18 mouse cellular contexts compared by ENCODE assay signal in the genomic region with DNA sequence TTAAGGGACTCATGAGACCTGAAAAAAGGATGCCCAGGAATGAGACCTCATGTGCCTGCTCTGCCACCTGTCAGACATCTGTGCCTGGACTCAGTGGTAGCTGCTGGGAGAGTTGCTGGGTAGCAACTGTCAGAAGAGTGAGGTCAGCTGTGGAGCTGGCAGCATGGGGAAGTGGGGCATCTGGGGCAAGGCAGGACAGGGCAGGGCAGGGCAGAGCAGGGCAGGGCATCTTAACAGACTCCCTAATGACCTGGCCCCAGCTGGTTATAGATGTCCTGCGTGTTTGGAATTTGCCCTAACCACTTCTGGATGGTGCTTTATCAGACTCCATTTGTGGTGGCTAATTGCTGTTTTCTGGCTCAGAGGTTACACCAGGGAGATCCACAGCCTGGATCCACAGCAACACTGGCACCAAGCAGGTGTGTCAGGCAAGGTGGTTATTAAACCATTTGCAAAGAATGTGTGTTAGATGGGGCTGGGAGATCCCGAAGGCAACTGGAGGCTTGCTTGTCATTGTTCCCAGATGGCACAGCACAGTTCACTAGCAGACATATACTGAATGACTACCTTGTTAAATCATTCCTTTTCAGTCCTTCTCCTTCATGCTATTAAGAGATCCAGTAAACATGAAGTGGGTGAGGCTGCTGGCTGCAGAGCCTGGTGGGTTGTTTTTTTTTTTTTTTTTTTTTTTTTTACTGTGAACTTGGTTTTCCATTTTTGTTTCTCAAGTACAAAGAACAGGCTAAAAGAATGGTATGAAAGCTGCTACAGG. TPM values are rescaled to one million over a fixed set of nuclear protein-coding genes. Genes with fewer than 3 reads are reported as not detected.
DNase-seq lines count a peak whose midpoint lies in the region; ATAC-seq and TF ChIP-seq lines count a peak whose summit lies in the region.
"Had no signal": no experiment of that assay in that cellular context is flagged by ENCODE, and none has a peak within 500 bp of the region (broad histone marks: within the 10 kb centered on the region; RNA-seq: fewer than 3 reads in every experiment).

No protein-coding gene starts in this region.

- peak; percentile 9 for DNase-seq in layer of hippocampus, adult 9-11 months
- no peak for DNase-seq in layer of hippocampus, adult 18-20 months (ENCODE audit: low spot score in 2 of 2)
- DNase-seq in cerebellum, postnatal 25 days: no peak
- no peak for DNase-seq in kidney, postnatal 14 days
- DNase-seq: adrenal gland, postnatal 25 days; cerebellum, postnatal 14 days; forebrain, postnatal 0 days; gastrocnemius, postnatal 25 days; lung, postnatal 36 days; thymus, adult 2 months had no signal

- TF ChIP-seq CTCF in bone marrow macrophage, adult 2 months (IDR thresholded peaks at IDR 0.05; ENCODE audit: low read depth, low read length): no peak

- H3K4me3 ChIP-seq in bone marrow macrophage, adult 2 months (ENCODE audit: insufficient read depth, low read length): no peak overlapping the region
- H3K4me3 ChIP-seq in myocyte: no peak overlapping the region
- H3K4me3 ChIP-seq: hindbrain, embryonic 12.5 days; limb, embryonic 12.5 days; liver, embryonic 15.5 days; midbrain, embryonic 15.5 days had no signal

- H3K36me3 ChIP-seq in myocyte (ENCODE audit: control insufficient read depth, insufficient read depth): no peaks in the 10 kb centered on the region
- H3K36me3 ChIP-seq: hindbrain, embryonic 12.5 days; limb, embryonic 12.5 days; liver, embryonic 15.5 days; midbrain, embryonic 15.5 days had no signal

- H3K27me3 ChIP-seq in myocyte (ENCODE audit: control insufficient read depth, insufficient read depth, insufficient read length): no peaks in the 10 kb centered on the region
- H3K27me3 ChIP-seq: hindbrain, embryonic 12.5 days; limb, embryonic 12.5 days; liver, embryonic 15.5 days; midbrain, embryonic 15.5 days had no signal

- no peak for TF ChIP-seq POLR2A in bone marrow macrophage, adult 2 months (IDR thresholded peaks at IDR 0.05; ENCODE audit: borderline replicate concordance, low read depth, low read length)
- no peak for TF ChIP-seq POLR2A in myocyte (IDR thresholded peaks at IDR 0.05; ENCODE audit: insufficient read length, low read depth)

- no peak overlapping the region for H3ac ChIP-seq in myocyte (ENCODE audit: control insufficient read depth, insufficient read length)

- no peaks in the 10 kb centered on the region for H3K79me2 ChIP-seq in myocyte (ENCODE audit: control insufficient read depth, insufficient read depth)

- H3K27ac ChIP-seq in bone marrow macrophage, adult 2 months (ENCODE audit: insufficient read depth, low read depth, low read length): peak overlapping the region; percentile 2; the same call in 1 of the 2 replicates
- H3K27ac ChIP-seq: hindbrain, embryonic 12.5 days; kidney, postnatal 0 days; limb, embryonic 12.5 days; liver, embryonic 15.5 days; midbrain, embryonic 15.5 days had no signal

- peak; percentile 43; the same call in 1 of the 2 replicates for ATAC-seq in erythroblast, adult 5-6 weeks (replicated peaks; ENCODE audit: low FRiP score, poor library complexity, severe bottlenecking)
- ATAC-seq: forebrain, postnatal 0 days; midbrain, embryonic 15.5 days had no signal

- peaks cover 49% of the 10 kb centered on the region for H3K4me1 ChIP-seq in bone marrow macrophage, adult 2 months (ENCODE audit: control insufficient read depth, insufficient read depth, low read length)
- H3K4me1 ChIP-seq: midbrain, embryonic 15.5 days had no signal

- peak overlapping the region; percentile 44 for H3K4me2 ChIP-seq in myocyte (ENCODE audit: low read depth)
- H3K4me2 ChIP-seq: hindbrain, embryonic 12.5 days; limb, embryonic 12.5 days; liver, embryonic 15.5 days; midbrain, embryonic 15.5 days had no signal

TF ChIP-seq in myocyte, 11 proteins besides CTCF, POLR2A, EP300 and RAD21:
- TF ChIP-seq USF1 (IDR thresholded peaks at IDR 0.05; ENCODE audit: low read depth) (no peak), MAX (IDR thresholded peaks at IDR 0.05; ENCODE audit: low read depth) (no peak), TCF12 (IDR thresholded peaks at IDR 0.05; ENCODE audit: insufficient read depth, poor library complexity, severe bottlenecking) (peak; percentile 95), E2F4 (IDR thresholded peaks at IDR 0.05; ENCODE audit: insufficient read depth) (no peak), CEBPB (IDR thresholded peaks at IDR 0.05; ENCODE audit: insufficient read depth, poor library complexity, severe bottlenecking) (no peak), TCF3 (IDR thresholded peaks at IDR 0.05; ENCODE audit: insufficient read length, low read depth) (peak; percentile 95), REST (IDR thresholded peaks at IDR 0.05; ENCODE audit: insufficient read depth, insufficient read length) (no peak), SRF (IDR thresholded peaks at IDR 0.05; ENCODE audit: control insufficient read depth, insufficient read length, low read depth) (no peak), MYOD1 (IDR thresholded peaks at IDR 0.05; ENCODE audit: control insufficient read depth in 1 of 3, insufficient read length in 2 of 3, low read depth in 2 of 3) (peak; percentile 90 to 98 (median 97)), MYOG (IDR thresholded peaks at IDR 0.05; ENCODE audit: control insufficient read depth in 1 of 3, insufficient read depth in 1 of 3, insufficient read length in 2 of 3, low read depth in 2 of 3) (peak; percentile 97 to 98 (median 98)), POLR2AphosphoS2 (IDR thresholded peaks at IDR 0.05; ENCODE audit: insufficient read length, low read depth) (no peak)

RNA-seq across cellular contexts. Expression of gene Fth1, which starts 14.1 kb away (rescaled TPM):
- total RNA-seq in layer of hippocampus, adult 18-20 months (2021): 1,000 to 10,000 TPM; 3,571 to 3,745 TPM
- 20,335 and 20,363 TPM in 2 replicates for polyA plus RNA-seq in bone marrow macrophage, adult 2 months (2012; ENCODE audit: insufficient read depth, insufficient read length, missing spikeins)
- 939 and 1,145 TPM in 2 replicates for total RNA-seq in erythroblast, adult 5-6 weeks (2015; ENCODE audit: low replicate concordance)
- total RNA-seq in erythroblast, adult 5-6 weeks (2017; ENCODE audit: low replicate concordance): 1,067 and 1,257 TPM in 2 replicates
- 6,603 TPM for polyA plus RNA-seq in myocyte (2012; fragmentation: generic; extraction: Trizol)

RNA-seq across cellular contexts. Expression of gene Best1, which starts 35.2 kb away (rescaled TPM):
- total RNA-seq in layer of hippocampus, adult 18-20 months (2021): 1 to 10 TPM; 1.2 to 1.7 TPM
- polyA plus RNA-seq in bone marrow macrophage, adult 2 months (2012; ENCODE audit: insufficient read depth, insufficient read length, missing spikeins): 0.44 and 2.3 TPM in 2 replicates
- not detected in 2 replicates for total RNA-seq in erythroblast, adult 5-6 weeks (2015; ENCODE audit: low replicate concordance)
- not detected in 2 replicates for total RNA-seq in erythroblast, adult 5-6 weeks (2017; ENCODE audit: low replicate concordance)
- polyA plus RNA-seq in myocyte (2012; fragmentation: generic; extraction: Trizol): 6.6 TPM

RNA-seq across cellular contexts. Expression of gene Rab3il1, which starts 35.2 kb away (rescaled TPM):
- 10 to 100 TPM in 1 of 2 experiments, 1 to 10 TPM in 1; 9.3 to 10.1 TPM for total RNA-seq in layer of hippocampus, adult 18-20 months (2021)
- polyA plus RNA-seq in bone marrow macrophage, adult 2 months (2012; ENCODE audit: insufficient read depth, insufficient read length, missing spikeins): 156 and 178 TPM in 2 replicates
- 263 and 307 TPM in 2 replicates for total RNA-seq in erythroblast, adult 5-6 weeks (2015; ENCODE audit: low replicate concordance)
- 530 and 535 TPM in 2 replicates for total RNA-seq in erythroblast, adult 5-6 weeks (2017; ENCODE audit: low replicate concordance)
- 15.2 TPM for polyA plus RNA-seq in myocyte (2012; fragmentation: generic; extraction: Trizol)

Comparison
In these comparisons a context has a peak if more than half of its experiments do, and no peak if none do; other contexts are left out.
1. RNA of gene Rab3il1, which starts 35.2 kb away (total RNA-seq): 263 to 535 TPM in erythroblast, adult 5-6 weeks; 9.3 to 10.1 TPM in layer of hippocampus, adult 18-20 months; every median in the first group is over 10 times any median in the second.